Mouse (Mus musculus) CD4-positive, CD25-positive, alpha-beta regulatory T cell, adult 2 months (primary cell): Measurements from ENCODE around the gene 4931422A03Rik.

Experiments used
- DNase-seq: peaks from one replicate; pipeline ENCODE4 v3.0.0-alpha.2; 2012; ENCODE audit warnings: low read depth, low spot score

Gene 4931422A03Rik

GRCm38 (mm10) chr2:103937670-103938069, 90.5 kb downstream of the 4931422A03Rik start:
- DNase-seq: no peak

- DNase-seq: no peak
Observed at GRCm38 (mm10) chr2:103936666-103937065, 91.5 kb downstream of the 4931422A03Rik start.

GRCm38 (mm10) chr2:103935691-103936435, 92.3 kb downstream of the 4931422A03Rik start:
- DNase-seq: no peak

DNA sequence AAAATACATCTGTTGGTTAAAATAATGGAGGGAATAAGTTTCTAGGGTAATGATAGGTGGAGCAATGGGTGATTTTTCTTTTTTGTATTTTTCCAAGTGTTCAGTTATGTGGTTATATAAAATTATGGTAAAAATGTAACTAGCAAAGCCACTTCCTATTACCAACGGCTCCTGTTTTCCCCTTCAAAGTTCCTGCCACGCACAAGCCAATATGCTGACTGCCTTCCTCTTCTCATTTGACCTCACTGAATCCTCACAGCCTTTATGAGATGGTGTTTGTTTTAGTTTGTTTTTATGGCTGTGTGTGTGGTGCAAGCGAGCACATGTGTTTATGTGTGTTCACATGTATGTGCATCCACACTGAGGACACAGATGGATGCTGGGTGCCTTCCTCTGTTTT, 93.5 kb downstream of the 4931422A03Rik start:
- no peak for DNase-seq

DNA sequence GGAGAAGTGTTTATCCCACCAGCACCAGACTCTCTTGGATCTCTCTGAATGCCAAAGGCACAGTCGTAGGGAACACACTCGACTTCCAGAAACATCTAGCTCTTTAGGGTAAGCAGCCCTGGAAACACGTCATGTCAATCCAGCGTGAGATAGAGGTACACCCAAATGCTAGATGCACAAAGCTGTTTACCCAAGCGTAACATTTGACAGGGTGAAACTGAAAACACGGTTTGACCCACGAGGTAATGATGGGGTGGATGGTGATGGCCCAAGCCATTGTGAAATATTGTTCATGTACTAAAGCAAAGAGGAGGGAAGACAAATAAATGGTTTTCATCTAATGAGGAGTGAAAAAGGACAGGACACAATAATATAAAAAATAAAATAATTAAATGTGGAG, 93.9 kb downstream of the 4931422A03Rik start:
- no peak for DNase-seq

DNA sequence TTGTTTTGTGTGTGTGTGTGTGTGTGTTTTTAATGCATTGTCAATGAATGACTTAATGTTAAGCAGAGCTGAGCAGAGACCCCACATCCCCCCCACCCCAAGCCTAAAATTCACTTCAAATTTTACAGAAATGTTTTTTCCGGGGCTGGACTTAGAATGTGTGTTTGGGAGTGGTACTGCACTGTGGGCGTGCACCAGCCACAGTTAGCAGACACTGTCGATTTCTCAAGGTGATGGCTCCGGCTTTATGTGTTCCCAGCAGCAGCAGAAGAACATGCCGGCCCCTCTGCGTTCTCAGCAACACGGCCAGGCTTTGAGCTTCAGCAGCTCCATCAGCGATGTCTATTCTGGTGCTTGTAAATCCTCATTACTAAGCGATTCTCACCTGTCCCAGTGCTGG, 95.7 kb downstream of the 4931422A03Rik start:
- DNase-seq: no peak

GRCm38 (mm10) chr2:103932025-103932424, 96.1 kb downstream of the 4931422A03Rik start:
- DNase-seq: no peak

DNA sequence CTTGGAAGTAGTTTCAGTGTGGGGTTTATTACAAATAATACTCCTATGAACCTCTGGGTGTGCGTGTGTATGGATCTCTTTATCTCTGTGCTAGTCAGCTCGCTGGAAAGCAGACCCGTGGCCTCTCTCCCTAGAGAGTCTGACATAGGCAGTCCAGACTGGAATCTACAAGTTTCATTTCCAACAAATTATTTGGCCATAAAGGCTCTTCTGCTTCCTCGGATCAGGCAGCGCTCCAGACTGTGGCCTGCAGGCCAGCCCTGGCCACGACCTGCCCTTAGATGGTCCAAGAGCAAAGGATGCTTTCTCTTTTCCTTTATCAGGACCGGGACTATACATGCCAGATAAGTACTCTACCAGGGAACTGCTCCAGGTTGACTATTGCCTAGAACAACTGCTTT, 96.7 kb downstream of the 4931422A03Rik start:
- no peak for DNase-seq

DNA sequence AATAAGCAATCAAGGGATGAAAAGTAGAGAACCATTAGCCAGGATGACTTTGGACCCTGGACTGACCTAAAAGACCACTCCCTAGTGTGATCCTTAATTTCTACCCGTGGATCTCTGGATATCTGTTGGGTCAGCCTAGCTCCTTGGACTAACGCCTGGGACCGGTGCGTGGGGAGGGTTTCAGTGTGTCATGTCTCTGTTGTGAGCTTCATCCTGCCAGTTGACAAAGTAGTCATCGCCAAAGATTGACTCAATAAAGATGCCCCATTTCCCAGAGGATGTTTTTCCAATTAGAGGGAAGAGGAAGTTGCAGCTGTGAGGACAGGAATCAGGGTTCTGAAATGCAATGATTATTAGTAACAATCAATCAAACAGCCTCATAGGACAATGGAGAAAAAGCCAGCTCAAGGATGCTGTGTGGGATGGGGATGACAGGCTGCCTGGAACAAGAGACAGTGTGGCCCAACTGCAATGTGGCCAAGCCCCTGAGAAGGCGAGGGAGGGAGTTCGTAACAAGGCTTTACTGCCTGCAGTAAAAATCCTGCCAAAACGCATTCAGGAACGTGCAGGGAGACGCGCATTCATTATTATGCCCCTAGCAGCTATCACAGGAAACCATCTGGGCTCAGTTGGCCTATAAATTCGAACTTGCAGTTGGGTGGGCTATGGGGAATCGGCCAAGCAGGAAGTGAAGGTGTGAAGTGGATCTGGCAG, 97.7 kb downstream of the 4931422A03Rik start:
- no peak for DNase-seq

DNA sequence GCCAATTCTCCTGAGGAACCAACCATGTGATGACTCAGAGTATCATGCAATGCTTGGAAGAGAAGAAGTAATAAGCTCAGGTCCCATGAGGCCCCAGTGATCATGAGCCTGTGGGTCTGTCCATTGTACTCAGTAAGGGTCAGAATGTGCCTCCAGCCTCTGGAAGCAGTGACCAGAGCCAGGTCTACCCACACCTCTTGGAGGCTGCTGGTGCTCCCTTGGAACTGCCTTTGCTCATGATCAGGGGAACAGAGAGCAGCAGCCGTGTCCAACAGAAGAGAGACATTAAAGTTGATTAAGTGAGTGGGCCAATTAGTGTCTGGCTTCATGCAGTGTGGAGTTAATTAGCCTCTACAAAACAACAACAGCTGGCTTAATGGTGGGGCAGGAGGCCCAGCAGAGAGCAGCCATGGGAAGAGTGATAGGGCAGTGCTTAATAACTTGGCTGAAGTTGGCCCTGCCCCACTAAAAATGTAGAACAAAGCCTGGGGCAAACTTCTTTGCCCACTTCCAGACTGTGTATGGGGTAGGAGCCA, 100.5 kb downstream of the 4931422A03Rik start:
- no peak for DNase-seq

- DNase-seq: no peak
Observed at GRCm38 (mm10) chr2:103926586-103927113, 101.5 kb downstream of the 4931422A03Rik start.

DNA sequence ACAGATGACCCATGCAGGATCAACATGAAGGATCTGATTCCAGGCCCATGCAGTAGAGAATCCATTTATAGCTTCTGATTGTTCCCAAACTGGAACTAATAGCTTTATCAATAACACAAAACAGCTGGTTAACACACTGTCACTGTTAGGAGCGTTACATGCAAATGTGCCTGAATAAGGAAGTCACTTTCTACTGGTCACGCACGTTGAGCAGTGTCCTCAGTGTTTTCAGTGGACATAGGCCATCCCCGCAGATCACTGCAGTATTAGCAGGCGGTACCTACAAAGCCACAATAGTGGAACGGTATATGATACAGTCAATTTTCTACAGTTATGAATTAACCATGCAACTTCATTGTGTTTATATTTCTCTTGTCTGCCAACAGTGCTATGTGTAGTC, 108.7 kb downstream of the 4931422A03Rik start:
- DNase-seq: no peak

- DNase-seq: no peak
Observed at GRCm38 (mm10) chr2:103918375-103918774, 109.8 kb downstream of the 4931422A03Rik start.

DNA sequence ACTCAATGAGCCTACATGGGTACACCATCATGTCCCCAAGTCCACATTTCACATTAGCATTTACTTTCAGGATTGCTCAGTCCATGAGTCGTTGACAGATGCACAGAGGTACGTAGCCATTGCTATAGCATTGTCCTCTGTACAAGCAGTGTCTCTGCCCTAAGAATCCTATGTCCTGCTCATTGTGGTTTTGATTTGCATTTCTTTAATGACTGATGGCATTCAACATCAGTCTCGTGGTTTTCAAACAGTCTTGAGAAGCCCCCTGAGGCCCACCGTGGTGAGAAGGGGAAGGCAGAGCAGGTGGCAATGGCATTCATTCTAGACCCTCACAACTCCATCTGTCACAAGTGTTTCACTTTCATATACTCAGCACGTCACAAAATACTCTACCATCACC, 110.8 kb downstream of the 4931422A03Rik start:
- no peak for DNase-seq
